Mouse (Mus musculus) left cerebral cortex, postnatal 4 days (tissue): ENCODE measurements at regions not wholly inside any gene's neighbourhood (a gene's known extent, or its start where the extent isn't known, plus 50 kb on each side); places are given as distances from the start of the nearest gene placed in this dataset.
A peak's percentile ranks its signal among the peaks of the same experiment; 100 is the strongest.
"Not testable (repeated sequence)": the region's sequence is repeated elsewhere in the genome, so short reads cannot be mapped to it uniquely, and the experiment has no call there.

Experiments used
- DNase-seq: peaks from one replicate; pipeline ENCODE4 v3.0.0-alpha.2; 2022
- intact Hi-C: fragments of 180-260 bp; cut with DNase I; formaldehyde crosslinking; loops from one replicate; pipeline ENCODE4 v1.15.1; 2025

DNA sequence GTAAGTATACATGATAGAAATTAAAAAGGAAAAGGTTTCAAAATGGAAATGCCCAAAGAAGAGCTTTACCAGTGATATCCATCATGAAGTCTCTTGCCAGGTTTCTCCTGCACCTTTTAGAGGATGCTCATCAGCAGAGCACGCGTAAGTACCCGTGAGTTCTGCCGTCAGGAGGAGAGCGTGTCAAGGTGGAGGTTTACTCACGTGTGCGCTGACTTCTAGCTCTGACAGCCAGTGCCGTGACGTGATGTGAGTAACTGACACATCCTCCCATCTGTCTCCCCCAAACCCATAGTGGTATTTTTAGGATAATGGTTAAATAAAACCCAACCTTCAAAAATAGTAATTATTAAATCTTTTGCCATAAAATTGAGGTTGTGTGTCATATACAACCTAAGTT, 55.3 kb downstream of the Adra2a start:
- intact Hi-C loops, result no loop called here
- no peak for DNase-seq

DNA sequence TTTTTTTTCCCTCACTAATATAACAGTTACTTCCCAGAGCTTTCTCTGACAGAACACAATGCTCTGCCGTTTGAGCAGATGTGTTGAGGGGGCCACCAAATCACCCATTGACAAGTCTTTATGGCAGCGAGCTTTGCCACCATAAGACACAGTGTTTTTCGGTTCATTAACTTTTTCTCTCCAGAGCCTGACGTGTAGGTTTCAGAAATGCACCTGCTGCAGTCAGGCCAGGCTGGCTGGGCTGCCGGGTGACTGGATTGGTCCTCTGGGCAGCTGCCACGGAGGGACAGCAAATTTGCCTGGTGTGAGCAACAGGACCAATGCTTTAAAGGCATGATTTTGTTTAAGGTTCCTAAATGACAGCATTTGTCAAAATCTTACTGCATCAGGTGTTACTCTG, 55.8 kb downstream of the Adra2a start:
- DNase-seq, result no peak
- intact Hi-C loops, result no loop called here

DNA sequence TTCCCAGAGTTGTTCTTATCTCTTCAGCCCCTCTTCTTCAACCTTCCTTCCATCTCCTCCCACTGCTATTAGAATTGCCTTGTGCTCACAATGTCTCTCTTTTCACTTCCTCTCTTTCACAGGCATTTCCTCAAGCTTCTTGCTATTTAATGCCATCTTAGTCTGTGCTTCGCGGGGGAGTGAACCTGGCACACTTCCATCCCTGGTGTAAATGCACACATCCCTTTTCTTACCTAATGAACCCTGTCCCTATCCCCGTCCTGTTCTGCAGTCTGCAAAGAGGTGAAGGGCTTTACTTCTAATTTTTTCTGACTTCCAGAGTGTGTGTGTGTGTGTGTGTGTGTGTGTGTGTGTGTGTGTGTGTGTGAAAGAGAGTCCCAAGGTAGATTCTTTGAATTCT, 62.6 kb downstream of the Adra2a start:
- no peak for DNase-seq
- intact Hi-C loops, result no loop called here

DNA sequence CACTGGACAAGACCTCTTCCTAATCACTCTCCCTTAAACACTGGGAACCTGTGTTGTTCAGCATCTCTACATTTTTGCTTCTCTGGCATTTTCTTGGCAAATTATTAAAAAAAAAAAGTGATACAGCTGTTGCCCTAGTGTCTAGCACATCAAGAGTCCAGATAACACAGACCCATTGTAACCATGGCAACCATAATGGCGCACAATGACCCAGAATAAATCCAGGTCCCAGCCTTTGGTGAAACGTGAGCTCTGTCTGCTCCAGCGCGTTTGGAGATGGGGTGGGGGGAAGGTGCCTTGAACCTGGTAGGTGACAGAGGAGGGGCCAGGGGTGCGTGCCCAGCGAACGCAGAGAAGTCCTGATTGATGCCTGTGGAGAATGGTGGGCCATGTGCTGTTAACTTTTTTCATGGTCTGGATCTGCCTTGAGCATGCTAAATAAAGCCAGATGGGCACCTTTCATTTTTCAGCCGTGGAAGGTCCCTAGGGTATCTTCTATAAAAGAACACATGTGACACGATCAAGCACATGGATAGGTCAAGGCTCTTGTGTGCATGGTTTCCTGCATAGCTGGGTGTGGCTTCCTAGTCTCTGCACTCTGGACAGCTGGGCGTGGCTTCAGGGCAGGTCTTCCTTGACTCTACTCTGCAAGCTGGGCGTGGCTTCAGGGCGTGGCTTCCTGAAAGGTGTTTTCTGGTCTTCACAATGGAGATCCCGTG, 63.3 kb downstream of the Adra2a start:
- intact Hi-C loops, result no loop called here
- DNase-seq, result no peak

DNA sequence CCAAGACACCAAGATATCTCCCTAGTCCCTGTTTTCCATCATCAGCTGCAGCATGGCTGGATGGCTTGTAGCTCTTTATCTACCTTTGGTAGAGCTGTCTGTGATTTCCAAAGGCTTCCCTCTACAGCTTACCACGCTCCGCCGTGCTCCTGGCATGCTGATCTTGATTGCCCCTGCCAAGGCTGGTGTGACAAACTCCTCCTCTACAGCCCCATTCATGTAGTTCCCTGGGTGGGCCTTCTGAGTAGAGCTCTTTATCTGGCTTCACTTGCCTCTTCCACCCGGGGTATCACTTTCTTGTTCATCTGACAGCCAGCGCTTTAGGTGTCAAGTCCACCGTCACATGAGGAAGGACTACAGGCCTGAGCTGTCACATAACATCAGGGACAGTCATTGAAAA, 66.1 kb downstream of the Adra2a start:
- no peak for DNase-seq
- intact Hi-C loops, result no loop called here

DNA sequence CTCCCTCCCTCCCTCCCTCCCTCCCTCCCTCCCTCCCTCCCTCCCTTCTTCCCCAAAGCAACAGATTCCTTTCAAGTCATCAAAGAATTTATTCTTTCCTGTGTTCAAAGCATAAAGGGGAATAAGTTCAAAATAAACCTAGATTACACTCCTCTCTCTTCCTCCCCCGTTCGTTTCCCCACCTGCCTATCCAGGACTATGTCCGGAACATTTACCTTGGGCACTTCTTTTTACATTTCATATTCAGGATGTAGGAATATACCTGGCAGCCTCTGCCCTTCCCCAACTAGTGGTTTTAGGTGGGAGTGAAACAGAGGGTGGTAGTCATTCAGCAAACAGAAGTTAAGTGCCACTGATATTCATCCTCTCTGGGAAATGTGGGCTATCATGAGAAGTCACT, 68.7 kb downstream of the Adra2a start:
- DNase-seq, result no peak
- intact Hi-C loops, result no loop called here

DNA sequence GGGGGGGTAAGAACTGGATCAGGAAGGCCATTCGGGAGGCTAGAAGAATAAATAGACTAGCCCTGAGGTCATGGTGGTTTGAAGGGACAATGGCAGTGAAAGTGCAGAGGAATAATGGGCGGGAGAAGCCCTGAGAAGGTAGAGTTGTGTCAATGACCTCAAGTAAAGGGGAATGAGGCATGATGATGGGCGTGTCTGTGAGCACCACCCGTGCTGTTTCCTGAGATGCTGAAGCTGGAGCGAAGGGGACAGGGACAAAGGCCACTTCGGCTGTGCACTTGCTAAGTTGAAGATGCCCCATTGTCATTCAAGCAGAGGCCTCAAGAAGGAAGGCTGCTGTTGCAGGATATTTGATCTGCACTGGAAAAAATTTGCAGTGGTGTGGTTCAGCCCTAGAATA, 69.5 kb downstream of the Adra2a start:
- intact Hi-C loops, result no loop called here
- no peak for DNase-seq

DNA sequence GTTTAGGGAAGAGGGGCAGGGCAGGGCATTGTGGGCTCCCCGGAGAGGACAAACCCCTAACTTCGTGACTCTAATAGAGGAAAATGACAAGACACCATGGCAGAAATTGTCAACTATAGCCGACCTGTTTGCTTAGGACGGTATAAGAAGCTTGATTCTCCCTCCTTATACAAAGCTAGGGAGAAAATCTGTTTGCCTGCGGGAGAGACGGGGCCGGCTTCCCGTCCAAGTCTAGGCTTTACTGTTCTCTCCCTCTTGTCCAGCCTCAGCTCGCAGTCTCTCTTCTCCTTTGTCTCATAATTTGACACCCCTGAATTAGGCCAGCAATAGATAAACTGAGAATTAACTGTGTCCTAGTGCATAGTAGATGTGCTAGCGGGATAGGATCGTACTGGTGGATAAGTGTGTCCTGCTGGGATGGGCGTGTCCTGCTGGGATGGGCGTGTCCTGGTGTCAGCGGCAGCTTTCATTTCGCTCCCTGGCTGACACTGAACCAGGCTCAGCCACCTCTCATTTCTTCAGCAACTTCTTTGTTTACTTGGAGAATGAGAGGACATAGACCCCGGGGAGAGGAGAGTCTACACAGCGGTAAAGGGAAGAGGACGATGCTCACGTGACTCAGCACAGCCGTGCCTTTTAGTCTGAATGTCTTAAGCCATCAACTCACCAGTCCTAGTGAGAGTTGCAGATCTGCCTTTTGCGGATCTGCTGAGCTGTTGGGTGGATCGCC, 70.8 kb downstream of the Adra2a start:
- intact Hi-C loops, result no loop called here

DNA sequence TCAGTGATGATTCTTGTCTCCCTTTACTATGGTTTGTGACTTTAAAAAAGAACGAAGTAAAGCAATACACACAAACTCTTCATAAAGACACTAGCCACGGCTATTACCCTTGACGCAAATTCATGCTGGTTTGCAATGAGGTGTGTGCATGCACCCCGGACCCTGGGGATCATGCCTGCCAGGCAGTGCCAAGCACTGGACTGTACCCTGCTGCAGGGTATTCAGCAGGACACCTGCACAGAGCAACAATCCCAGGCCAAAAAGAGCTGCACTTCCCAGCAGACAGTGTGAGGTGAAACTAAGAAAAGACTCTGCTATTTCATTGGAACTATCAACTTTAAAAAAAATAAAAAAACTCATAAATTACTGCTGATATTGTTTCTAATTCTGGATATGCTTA, 71.4 kb downstream of the Adra2a start:
- intact Hi-C loops, result no loop called here
- no peak for DNase-seq

More for the DNA sequence above, 70.8 kb downstream of the Adra2a start:
- peak; percentile 56 for DNase-seq

DNA sequence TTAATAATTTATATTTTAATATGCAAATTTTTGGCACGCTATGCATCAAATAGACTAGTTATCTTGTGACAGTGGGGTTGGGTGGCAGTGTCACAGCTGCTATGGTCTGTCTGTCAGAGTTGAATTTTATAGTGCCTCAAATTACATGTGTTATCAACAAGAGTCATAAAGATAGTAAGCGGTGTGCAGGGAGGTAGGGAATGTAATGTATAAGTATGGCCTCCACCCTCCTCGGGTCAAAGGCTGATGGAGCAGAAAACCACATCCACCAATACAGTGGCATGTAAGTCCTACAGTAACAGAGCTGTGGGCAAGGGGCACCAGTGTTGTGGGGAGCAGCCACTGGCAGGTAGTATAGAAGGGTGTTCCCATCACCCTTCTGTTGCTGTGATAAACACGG, 72.9 kb downstream of the Adra2a start:
- intact Hi-C loops, result no loop called here
- DNase-seq, result no peak

DNA sequence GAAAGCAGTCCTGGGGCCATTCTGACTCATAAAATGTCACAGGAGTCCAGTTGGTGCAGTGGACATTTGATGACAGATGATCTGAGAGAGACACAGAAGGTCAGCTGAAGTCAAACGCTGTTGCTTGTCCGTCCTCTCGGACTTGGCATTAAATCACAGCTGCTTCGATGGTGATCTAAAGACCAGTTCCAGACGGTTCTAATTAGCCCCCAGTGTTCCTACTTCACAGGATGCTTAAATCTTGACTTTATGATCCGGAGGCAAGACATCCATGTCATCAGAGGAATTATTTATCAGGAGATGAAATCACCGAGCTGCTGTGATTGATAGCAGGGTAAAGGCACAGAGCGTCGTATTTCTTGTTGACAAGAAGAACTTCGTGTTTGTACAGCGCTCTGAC, 73.7 kb downstream of the Adra2a start:
- intact Hi-C loops, result no loop called here

DNA sequence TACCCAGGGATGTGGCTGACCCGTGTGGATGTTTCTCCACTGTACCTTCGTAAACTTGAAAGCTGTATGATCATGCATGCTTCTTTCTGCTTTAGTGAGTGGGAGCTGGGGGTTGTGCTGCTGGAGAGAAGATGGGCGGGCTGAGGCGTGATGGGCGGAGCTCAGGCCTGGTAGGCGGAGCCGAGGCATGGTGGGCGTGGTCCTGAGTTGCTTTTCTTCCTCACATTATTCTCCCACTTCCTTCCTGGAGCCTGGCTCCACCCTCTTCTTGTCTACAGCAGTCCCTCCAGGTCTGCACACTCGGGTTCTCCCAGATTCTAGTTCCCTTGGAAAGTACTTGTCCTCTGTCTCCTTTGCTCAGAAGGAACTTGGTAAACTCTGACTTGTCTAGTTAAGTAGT, 79.6 kb downstream of the Adra2a start:
- intact Hi-C loops, result no loop called here
- DNase-seq, result no peak

More for the DNA sequence above, 73.7 kb downstream of the Adra2a start:
- no peak for DNase-seq

DNA sequence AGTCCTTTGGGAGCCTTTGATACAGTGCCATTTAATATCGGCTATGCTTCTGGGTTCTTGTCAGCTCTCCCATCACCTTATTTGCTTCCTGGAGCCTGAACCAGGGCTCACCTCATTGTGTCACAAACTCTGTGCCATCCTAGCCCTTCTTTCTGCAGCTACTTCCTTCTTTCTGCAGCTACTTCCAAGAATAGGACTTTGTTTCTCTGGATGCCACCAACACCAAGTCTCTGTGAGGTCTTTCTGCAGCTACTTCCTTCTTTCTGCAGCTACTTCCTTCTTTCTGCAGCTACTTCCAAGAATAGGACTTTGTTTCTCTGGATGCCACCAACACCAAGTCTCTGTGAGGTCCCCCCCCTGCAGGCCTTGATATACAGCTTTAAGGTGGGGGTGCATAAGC, 107.8 kb downstream of the Adra2a start:
- intact Hi-C loops, DNase-seq: not testable (repeated sequence)

DNA sequence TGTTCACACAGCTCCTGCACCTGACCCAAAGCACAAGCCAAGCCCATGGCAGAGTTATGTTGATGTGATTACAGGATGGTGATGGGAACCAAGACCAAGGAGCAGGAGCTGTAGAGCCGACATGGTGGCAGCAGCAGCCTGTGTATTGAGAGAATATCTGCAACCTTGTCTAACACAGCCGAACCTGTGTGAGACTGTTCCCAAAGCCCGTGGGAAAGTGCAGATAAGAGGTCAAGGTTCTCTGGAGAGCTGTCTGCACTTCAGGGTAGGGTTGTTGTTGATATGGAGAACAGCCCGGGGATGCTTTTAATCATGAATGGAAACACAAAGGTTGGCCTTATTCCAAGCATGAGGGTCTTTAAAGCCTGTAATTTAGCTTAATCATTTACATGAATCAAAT, 110.4 kb downstream of the Adra2a start:
- intact Hi-C loops, result no loop called here

DNA sequence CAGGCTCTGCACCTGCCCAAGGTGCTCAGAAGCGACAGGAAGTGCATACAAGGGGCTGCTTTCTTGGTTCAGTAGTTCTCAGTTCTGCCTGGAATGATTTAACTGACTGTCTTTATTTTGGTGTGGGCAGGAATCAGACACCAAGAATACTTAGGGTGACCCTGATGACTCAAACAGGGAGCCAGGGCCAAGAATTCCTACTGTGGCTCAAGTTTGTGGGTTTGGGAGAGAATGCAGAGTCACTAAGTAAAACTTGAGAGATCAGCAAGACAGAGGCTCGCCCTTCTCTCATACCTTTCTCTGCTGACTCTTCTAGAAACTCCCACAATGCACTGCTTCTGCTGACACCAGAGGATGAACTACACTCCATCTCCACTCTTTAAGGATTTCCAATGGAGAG, 126.4 kb downstream of the Adra2a start:
- no peak for DNase-seq
- intact Hi-C loops, result no loop called here

More for the DNA sequence above, 110.4 kb downstream of the Adra2a start:
- no peak for DNase-seq

DNA sequence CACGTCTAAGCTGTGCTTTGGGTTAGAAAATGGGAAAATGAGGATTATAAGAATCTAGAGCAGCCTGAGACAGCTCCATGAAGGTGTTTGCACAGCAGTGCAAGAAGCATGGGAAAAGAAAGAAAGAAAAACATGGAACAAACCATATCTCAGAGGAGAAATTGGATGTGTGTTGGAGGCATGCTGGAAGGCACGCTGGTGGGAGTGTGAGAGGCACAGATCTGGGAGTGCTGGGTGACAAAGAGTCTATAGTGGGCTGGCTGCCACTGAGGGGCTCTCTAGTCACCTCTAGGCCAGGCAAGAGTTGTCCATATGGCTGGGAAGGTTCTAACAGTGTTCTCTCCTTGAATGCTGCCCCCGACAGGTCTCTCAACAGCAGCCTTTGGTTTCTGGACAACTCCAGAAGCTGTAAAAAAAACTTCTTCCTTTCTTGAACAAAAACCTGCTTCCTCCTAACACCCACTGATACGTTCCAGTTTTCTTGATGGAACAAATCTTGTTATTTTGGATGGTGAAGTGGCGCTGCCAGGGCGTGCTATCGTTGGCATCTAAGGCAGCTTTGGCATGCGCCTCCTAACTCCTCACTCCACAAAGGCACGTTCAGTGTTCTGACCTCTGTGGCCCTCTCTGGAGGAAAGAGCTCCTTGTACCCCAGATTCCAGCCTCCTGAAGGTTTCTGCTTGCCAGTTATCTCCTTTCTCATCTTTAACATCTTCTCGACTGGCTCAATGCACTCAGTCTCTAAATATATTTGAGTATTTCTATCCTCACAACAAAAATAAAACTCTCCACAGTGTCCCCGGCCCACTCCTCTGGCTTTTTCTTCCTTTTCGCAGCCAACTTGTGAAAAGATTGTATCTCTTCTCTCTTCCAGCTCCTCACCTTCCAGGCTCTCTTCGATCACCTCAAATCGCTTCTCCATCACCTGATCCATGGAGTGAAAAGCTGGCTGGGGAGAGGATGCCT, 130.4 kb downstream of the Adra2a start:
- intact Hi-C loops, result no loop called here
- no peak for DNase-seq

DNA sequence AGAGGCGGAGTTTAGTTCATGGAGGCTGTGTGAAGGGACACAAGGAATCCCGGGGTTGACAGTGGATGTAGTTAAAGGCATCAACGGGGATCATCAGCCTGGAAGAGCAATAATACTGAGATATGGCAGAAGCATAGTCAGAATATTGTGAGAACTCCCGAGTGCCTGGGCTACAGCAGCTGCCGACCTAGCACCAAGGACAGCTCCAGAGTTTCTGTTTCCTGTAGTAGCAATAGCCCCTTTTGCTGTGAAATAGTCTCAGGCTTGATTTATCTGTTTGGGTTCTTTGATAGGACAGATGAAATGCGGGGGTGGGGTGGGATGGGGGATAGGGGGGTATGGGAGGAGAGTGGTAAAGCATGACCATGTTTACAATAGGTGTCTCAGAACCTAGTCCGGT, 131.8 kb downstream of the Adra2a start:
- no peak for DNase-seq
- intact Hi-C loops, result no loop called here

DNA sequence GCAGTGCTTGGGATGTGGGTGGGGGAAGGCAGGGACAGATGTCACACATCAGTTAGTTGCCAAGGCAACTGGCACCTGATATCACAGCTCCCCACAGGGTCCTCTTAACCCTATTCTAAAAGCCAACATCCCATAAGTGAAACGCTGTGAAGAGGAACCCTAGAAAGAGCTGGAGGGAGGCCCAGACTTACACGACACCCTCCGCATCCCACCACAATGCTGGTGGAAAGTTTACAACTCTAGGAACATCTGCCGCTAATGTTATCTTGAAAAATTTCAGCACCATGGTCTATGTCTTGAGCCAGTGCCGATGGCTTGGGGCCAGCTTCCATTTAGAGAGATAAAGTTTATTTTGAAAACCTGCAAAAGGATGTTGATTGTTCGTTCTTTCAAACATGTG, 133.5 kb downstream of the Adra2a start:
- DNase-seq, result no peak
- intact Hi-C loops, result no loop called here

DNA sequence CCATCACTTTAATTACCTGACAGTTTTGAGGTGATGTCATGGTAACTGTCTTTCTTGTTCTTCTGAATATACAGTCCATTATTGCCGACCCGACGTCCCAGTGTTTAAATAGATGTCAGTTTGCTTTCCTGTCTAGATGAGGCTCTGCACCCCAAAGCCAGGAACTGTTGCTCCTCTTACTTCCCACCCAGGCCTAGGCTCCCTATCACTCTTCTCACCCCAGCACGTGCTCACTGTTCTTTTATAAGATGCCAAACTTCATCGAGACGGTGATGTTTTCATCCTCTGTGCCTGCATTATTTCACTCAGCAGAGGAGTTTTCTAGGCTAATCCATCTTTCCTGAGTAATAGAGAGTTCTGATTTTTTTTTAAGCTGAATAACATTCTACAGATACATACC, 156.5 kb downstream of the Adra2a start:
- DNase-seq, result no peak
- intact Hi-C loops, result no loop called here

DNA sequence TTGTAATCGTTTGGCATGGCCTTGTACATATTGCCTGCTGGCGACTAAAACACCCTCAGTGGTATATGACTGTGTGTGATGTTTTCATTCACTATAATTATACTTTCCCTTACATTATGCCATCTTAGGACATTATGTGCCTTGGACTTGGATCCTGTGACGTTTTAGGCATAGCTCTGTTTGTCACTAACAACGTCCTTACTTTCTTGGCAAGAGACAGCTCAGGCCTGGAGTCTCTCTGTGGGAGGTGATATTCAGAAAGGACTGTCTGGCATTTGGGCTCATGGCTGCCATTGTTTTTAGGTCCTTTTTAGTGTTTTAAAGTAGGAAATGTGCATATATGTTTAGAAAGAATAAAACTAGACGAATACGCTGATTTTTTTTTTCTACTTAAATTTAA, 158.5 kb downstream of the Adra2a start:
- no peak for DNase-seq
- intact Hi-C loops, result no loop called here

DNA sequence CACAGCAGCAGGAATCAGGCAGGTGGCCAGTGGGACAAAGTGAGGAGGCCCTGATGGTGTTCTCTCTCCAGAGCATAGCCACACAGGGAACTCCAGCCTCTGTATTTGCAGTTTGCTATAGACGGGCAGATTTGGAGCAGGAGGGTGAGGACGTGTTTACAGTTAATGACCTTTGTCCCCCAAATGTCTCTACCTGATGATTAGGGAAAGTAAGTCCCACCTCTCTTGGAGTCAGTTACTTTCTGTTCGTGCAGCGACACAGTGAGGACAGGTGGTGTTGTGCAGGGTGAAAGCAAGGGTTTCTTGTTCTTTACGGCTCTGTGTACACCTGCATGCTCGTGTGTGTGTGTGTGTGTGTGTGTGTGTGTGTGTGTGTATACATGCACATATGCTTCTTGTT, 162.9 kb downstream of the Adra2a start:
- intact Hi-C loops, result no loop called here

More for the DNA sequence above, 162.9 kb downstream of the Adra2a start:
- no peak for DNase-seq
